Mouse (Mus musculus): ENCODE measurements around the gene Csrp1.

The Csrp1 gene

DNA sequence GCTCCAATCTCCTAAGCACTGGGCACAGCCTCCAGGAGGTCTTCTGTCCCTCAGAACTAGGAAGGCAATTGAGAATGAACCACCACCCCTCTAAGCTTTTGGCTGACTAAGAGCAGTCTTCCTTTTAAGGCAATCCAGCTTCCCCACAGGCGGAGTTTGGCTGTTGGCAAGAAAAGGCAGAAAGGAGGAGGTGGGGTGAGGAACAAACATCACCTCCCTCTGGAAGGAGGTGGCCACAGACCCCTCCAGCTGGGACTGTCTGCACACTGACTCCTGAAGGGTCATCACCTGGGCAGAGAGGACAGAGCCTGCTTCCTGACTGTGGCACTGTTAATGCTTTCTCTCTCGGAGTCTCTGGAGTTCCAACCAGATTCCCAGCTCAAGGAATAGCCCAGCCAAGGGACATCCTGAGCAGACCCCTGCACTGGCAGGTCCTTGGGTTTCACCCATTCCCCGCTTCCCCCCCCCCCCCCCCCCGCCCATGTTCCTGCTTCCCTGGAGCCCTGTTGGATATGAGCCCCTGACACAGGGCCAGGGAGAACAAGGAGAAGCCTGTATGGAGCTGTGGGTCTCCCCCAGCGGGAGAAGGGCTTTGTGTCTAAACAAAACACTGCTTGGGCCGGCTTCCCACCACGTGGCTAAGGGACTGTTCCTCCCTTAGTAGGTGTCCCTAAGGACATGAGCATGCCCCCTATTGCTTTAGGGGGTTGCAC, 14.5 kb downstream of the Csrp1 start:
- peak; percentile 44 for DNase-seq

- DNase-seq, result no peak
These were observed 15.6 kb downstream of the Csrp1 start for GRCm38 (mm10) chr1:135735460-135735859.

- no peak for DNase-seq
These were observed 25.1 kb downstream of the Csrp1 start for GRCm38 (mm10) chr1:135744987-135745386.

GRCm38 (mm10) chr1:135746248-135746647, 26.4 kb downstream of the Csrp1 start:
- no peak for DNase-seq

- peak; percentile 70 for DNase-seq
These were observed 33.0 kb downstream of the Csrp1 start for GRCm38 (mm10) chr1:135752737-135753348.

DNA sequence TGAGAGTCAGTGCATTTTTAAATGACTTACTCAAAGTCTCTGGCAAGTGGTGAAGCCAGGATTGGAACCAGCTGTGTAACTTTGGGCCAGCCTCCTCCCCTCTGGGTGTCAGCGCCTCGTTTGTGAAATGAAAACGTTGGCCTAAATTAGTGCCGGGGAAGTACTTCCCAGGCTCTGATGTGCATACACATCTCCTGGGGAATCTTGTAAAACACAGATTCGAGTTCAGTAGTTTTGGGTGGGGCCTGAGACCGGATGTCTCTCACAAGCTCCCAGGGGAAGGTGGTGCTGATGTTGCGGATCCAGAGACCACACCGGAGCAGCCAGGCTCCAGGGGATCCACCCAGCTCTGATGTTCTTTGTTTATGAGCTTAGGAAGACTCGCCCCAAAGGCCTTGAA, 35.4 kb downstream of the Csrp1 start:
- no peak for DNase-seq

DNA sequence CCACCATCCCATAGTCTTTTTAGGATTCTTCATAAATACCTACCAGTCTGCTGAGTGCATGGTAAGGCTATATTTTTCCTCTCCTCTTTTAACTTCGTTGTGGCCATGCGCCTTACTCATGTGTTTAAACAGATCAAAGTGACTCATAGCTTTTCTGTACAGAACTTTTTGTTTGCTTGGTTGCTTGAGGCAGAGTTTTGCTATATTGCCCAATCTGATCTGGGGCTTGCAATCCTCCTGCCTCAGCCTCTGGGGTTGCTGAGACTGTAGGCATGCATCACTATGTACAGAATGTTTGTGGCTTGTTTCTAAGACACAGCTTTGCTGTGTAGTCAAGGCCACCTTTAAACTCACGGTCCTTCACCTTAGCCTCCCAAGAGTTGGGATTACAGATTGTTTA, 36.1 kb downstream of the Csrp1 start:
- DNase-seq, result no peak

DNA sequence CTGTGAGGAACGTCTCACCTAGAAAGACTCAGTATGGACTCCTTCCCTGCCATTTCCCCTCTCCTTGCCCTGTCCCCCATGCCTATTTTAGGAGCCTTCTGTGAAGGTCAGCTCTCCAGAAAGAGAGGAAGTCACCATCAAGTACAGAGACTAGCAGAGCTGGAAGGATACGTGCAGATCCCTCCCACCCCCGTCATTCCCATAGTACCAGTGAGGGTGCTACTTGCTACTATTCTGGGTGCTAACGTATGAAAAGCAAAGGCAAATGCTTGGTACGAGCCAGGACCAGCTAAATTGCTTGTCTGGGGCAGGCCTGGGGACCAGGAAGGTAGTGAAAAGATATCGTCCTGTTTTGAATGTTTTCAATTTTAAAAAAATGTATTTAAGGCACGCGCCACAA, 37.4 kb downstream of the Csrp1 start:
- no peak for DNase-seq

GRCm38 (mm10) chr1:135759685-135760084, 39.8 kb downstream of the Csrp1 start:
- no peak for DNase-seq

DNA sequence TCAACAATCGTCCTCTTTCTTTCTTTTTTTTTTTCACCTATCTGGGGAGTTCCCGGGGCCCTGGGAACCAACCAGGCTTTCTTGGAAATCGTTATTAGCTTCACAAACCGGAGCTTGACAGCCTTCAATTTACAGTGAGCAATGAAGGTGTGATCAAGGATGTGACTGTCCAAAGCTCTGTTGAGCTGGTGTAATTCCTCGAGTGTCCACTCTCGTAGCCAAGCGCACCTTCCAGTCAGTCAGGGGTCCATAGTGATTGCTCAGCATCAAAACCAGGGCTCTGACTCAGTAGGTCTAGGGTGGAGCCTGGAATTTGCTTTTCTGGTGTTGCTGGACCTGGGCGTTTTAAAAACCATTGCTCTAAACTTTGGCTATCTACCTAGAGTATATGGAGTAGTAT, 40.4 kb downstream of the Csrp1 start:
- no peak for DNase-seq

- DNase-seq, result no peak
These were observed 41.9 kb downstream of the Csrp1 start for GRCm38 (mm10) chr1:135761728-135762127.

GRCm38 (mm10) chr1:135763503-135764205, 43.8 kb downstream of the Csrp1 start:
- DNase-seq, result no peak

DNA sequence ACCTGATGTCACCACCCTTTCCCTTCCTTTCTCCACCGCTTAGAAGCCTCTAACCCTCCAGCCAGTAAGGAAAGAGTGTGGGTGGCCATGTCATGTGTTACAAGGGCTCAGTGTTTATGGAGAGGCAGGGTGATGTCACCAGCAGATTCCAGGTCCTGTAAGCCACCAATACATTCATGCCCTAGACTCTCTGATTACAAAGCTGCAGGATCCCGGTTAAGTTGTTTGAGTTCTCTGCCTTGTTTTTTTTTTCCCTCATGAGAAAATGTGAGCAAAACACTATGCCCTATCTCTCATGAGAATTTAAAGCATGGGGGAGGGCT, 44.3 kb downstream of the Csrp1 start:
- no peak for DNase-seq

DNA sequence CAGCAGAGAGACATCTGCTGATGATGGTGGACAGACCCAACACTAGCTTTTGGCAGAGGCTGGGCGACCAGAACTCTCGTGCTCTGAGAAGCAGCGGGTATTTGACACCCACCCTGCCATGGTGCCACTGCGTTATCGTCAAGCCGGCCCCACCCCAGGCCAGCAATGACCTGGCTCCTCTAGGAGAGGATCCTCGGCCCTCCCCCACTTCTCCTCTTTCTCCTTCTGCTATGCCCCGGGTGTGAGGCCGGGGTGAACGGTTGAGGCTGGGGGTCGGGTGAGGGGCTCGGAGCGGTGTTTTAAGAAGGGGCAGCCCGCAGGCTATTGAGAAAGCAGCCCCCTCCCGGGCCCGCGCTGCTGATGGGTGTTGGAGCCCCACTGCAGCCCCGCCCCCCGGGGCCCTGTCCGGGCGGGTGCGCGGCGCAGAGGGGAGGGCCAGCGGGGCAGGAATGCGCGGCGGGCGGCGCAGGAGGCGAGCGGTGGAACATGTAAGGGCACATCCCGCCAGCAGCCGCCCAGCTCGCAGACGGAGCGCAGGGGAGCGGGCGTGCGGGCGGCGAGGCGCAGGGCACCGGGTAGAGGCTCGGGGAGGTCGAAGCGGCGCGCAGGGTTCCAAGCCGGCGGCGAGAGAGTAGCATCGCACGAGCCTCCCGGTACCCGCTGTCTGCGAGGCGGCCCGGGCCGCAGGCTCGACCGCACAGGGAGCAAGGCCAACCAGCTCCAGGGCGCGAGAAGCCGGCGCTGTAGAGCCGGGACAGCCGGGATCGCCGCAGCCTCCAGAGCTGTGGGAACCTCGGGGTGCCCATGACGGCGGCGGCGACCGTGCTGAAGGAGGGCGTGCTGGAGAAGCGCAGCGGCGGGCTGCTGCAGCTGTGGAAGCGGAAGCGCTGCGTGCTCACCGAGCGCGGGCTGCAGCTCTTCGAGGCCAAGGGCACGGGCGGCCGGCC, 46.1 kb downstream of the Csrp1 start, which contains the start of gene Phlda3:
Gene Phlda3 (plus strand): TSS at position 475 of the 947 bp plus-strand sequence.
- DNase-seq, result no peak

- DNase-seq, result no peak
These were observed 46.9 kb downstream of the Csrp1 start for GRCm38 (mm10) chr1:135766592-135767306.

GRCm38 (mm10) chr1:135767324-135767890, 47.5 kb downstream of the Csrp1 start:
- DNase-seq, result no peak

DNA sequence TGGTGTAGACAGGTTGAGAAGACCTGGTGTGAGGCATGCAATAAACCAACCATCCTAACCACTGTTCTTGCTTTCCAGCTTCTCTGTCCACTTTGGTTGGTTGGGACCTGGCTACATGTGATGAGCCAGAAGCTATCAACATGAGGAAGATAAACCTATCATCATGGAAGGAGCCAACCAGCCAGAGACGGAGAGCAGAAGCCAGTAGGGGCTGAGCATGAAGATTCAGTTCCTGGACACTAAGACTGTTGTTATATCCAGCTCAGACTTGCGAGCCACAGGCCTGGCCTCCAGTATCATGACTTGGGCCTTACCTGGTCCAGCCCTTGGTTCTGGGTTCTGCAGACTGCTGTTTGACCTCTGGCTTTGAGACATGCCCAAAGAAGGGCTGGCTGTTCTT, 48.5 kb downstream of the Csrp1 start:
- no peak for DNase-seq

DNA sequence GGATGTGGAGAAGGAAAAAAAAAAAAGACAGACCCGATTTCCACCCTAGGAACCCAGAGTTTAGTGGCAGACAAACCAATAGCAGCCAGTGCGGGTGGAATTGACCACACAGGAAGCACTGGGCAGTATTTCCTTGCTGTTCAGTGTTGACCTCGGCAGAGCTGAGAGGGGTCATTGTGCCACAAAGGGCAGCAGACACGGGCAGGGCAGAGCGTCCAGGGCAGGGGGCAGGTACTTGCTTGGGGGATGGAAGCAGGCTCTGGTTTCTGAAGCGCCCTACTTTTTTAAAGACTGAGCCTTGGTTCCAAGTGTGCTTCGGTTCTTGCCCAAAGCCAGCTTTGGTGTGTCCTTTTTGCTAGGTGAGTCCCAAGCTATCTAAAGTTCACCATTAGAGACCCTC, 50.4 kb downstream of the Csrp1 start:
- no peak for DNase-seq

GRCm38 (mm10) chr1:135770896-135771572, 51.2 kb downstream of the Csrp1 start:
- DNase-seq, result no peak

- DNase-seq, result no peak
These were observed 51.7 kb downstream of the Csrp1 start for GRCm38 (mm10) chr1:135771573-135771970.

DNA sequence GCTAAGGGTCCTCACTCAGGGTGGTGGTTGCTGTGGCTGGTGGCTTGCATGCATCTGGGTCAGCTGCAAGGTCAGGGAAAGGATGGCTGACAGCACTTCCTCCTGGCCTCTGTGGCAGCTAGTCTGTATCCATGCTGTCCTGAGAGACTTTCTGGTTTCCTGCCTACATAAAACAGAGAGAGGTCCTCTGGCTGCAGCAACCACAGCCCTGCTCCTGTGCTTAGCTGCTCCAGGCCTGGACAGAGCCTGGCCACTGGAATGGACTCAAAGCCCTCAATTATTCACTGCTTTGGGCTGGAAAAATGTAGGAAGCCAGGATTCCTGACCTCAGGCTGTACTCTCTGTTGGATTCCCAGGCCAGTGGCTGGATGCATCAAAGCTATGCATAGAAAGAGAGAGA, 56.7 kb downstream of the Csrp1 start:
- DNase-seq, result no peak
